Mouse (Mus musculus) cerebellum, adult 18-20 months (tissue): Measurements from ENCODE around the gene Amh.
A peak's percentile ranks its signal among the peaks of the same experiment; 100 is the strongest.

Source experiments
- DNase-seq, 2 experiments: peaks; one replicate each; pipeline ENCODE4 v3.0.0; 2021

Gene Amh

GRCm38 (mm10) chr10:80804916-80805315 is at the start of gene Amh:
Amh (plus strand) TSS chr10:80805243.
- no peak for DNase-seq

- no peak for DNase-seq
Observed at GRCm38 (mm10) chr10:80755291-80756015, 49.6 kb upstream of the Amh start.

- DNase-seq, result no peak
Observed at GRCm38 (mm10) chr10:80756099-80756498, 48.9 kb upstream of the Amh start.

GRCm38 (mm10) chr10:80756509-80756908 is 48.5 kb upstream of the Amh start:
- DNase-seq, result no peak

- DNase-seq, result peak; percentile 34 to 53
Observed at GRCm38 (mm10) chr10:80756967-80757366, 48.1 kb upstream of the Amh start.

GRCm38 (mm10) chr10:80757717-80758116 is 47.3 kb upstream of the Amh start:
- DNase-seq, result peak; percentile 54 to 63

GRCm38 (mm10) chr10:80758651-80759050 is 46.4 kb upstream of the Amh start:
- DNase-seq, result peak in 1 of 2 experiments; percentile 55

GRCm38 (mm10) chr10:80760596-80761524 is 44.2 kb upstream of the Amh start:
- DNase-seq, result peak in 1 of 2 experiments; percentile 42

GRCm38 (mm10) chr10:80761821-80762220 is 43.2 kb upstream of the Amh start:
- no peak for DNase-seq

- DNase-seq, result no peak
Observed at GRCm38 (mm10) chr10:80763502-80763901, 41.5 kb upstream of the Amh start.

GRCm38 (mm10) chr10:80765746-80766145 is 39.3 kb upstream of the Amh start:
- no peak for DNase-seq

- no peak for DNase-seq
Observed at GRCm38 (mm10) chr10:80766161-80766815, 38.8 kb upstream of the Amh start.

GRCm38 (mm10) chr10:80768365-80768764 is 36.7 kb upstream of the Amh start:
- DNase-seq, result no peak

GRCm38 (mm10) chr10:80773816-80774215 is 31.2 kb upstream of the Amh start:
- no peak for DNase-seq

- peak; percentile 94 to 96 for DNase-seq
Observed at GRCm38 (mm10) chr10:80774549-80774948, 30.5 kb upstream of the Amh start.

- no peak for DNase-seq
Observed at GRCm38 (mm10) chr10:80774981-80775380, 30.1 kb upstream of the Amh start.

GRCm38 (mm10) chr10:80775731-80776130 is 29.3 kb upstream of the Amh start:
- peak; percentile 82 to 88 for DNase-seq

GRCm38 (mm10) chr10:80776358-80776869 is 28.6 kb upstream of the Amh start:
- DNase-seq, result no peak

- DNase-seq, result peak; percentile 63 to 70
Observed at GRCm38 (mm10) chr10:80777123-80777522, 27.9 kb upstream of the Amh start.

- no peak for DNase-seq
Observed at GRCm38 (mm10) chr10:80779565-80779964, 25.5 kb upstream of the Amh start.

GRCm38 (mm10) chr10:80784302-80784701 is 20.7 kb upstream of the Amh start:
- DNase-seq, result no peak

- peak in 1 of 2 experiments; percentile 5 for DNase-seq
Observed at GRCm38 (mm10) chr10:80784871-80785270, 20.2 kb upstream of the Amh start.

- DNase-seq, result no peak
Observed at GRCm38 (mm10) chr10:80785963-80786362, 19.1 kb upstream of the Amh start.
